Mouse (Mus musculus) limb, embryonic 14.5 days (tissue): ENCODE results near the gene Gfer. TPM values are rescaled to one million over a fixed set of nuclear protein-coding genes. Genes with fewer than 3 reads are reported as not detected.
"Not testable (repeated sequence)": the region's sequence is repeated elsewhere in the genome, so short reads cannot be mapped to it uniquely, and the experiment has no call there.

Experiments used
- ATAC-seq: fragments of 200-750 bp; cut with Nextera tagmentation; 2 replicates; pipeline ENCODE4 v1.8.0; 2017; ENCODE audit warnings: low read depth, moderate number of reproducible peaks, moderate TSS enrichment; ENCODE audit not compliant: low FRiP score
- DNase-seq: peaks from one replicate; pipeline ENCODE4 v3.0.0-alpha.2; 2015; ENCODE audit warnings: low spot score
- H3K27ac ChIP-seq: fragments of 300-500 bp; sonication (generic); replicated peaks from 2 replicates; pipeline ENCODE4 v1.5.1; 2014; ENCODE audit warnings: low read depth, mild to moderate bottlenecking, low read length, moderate library complexity, mixed read lengths
- H3K27me3 ChIP-seq: fragments of 300-500 bp; sonication (generic); 2 replicates; pipeline ENCODE4 v1.6.1; 2014; ENCODE audit warnings: low read length, mixed read lengths; ENCODE audit not compliant: control insufficient read depth, insufficient read depth
- H3K36me3 ChIP-seq: fragments of 300-500 bp; sonication (generic); 2 replicates; pipeline ENCODE4 v1.6.1; 2014; ENCODE audit warnings: mild to moderate bottlenecking, low read length, moderate library complexity, mixed read lengths; ENCODE audit not compliant: control insufficient read depth, insufficient read depth
- H3K4me1 ChIP-seq: fragments of 300-500 bp; sonication (generic); 2 replicates; pipeline ENCODE4 v1.6.1; 2014; ENCODE audit warnings: antibody characterized with exemption, low read length, mixed read lengths; ENCODE audit not compliant: control insufficient read depth, insufficient read depth
- H3K4me2 ChIP-seq: fragments of 300-500 bp; sonication (generic); replicated peaks from 2 replicates; pipeline ENCODE4 v1.6.1; 2014; ENCODE audit warnings: low read depth, mild to moderate bottlenecking, low read length, moderate library complexity; ENCODE audit not compliant: severe bottlenecking
- H3K4me3 ChIP-seq: fragments of 300-500 bp; sonication (generic); replicated peaks from 2 replicates; pipeline ENCODE4 v1.5.1; 2014; ENCODE audit warnings: low read length
- H3K9ac ChIP-seq: fragments of 300-500 bp; sonication (generic); 2 replicates; pipeline ENCODE4 v1.6.1; 2014; ENCODE audit warnings: mild to moderate bottlenecking, low read depth, low read length, moderate library complexity; ENCODE audit not compliant: severe bottlenecking
- H3K9me3 ChIP-seq: fragments of 300-500 bp; sonication (generic); 2 replicates; pipeline ENCODE4 v1.6.1; 2016; ENCODE audit warnings: low read length; ENCODE audit not compliant: control insufficient read depth
- POLR2A ChIP-seq: fragments of 200-500 bp; IDR thresholded peaks from 2 replicates; pipeline ENCODE4 v1.8.0; 2012; ENCODE audit warnings: inconsistent platforms, mild to moderate bottlenecking, moderate library complexity, borderline replicate concordance; ENCODE audit not compliant: insufficient read depth, insufficient read length; ENCODE audit errors: extremely low read depth
- WGBS: fragments of 180-500 bp; shearing (Covaris S2); extraction: QIAGEN DNeasy Blood & Tissue Kit; methylation state at CpG from one replicate; pipeline ENCODE4 v1.1.7; 2014; 5-methylcytosine and 5-hydroxymethylcytosine counted together
- polyA plus RNA-seq, 2 experiments: library from polyadenylated mRNA; depleted of rRNA in 1 of 2; stranded (reverse) in 1 of 2; unstranded in 1 of 2; fragments of >200 nt; fragmentation: Nextera tagmentation in 1 of 2; extraction: Ambion mirVana in 1 of 2; gene quantifications; 2 replicates each; pipeline versions ENCODE4 v1.2.1 to v1.2.3; 2012 to 2014

Gene Gfer
- polyA plus RNA-seq, 2 experiments: 34.2 to 38.6 TPM

DNA sequence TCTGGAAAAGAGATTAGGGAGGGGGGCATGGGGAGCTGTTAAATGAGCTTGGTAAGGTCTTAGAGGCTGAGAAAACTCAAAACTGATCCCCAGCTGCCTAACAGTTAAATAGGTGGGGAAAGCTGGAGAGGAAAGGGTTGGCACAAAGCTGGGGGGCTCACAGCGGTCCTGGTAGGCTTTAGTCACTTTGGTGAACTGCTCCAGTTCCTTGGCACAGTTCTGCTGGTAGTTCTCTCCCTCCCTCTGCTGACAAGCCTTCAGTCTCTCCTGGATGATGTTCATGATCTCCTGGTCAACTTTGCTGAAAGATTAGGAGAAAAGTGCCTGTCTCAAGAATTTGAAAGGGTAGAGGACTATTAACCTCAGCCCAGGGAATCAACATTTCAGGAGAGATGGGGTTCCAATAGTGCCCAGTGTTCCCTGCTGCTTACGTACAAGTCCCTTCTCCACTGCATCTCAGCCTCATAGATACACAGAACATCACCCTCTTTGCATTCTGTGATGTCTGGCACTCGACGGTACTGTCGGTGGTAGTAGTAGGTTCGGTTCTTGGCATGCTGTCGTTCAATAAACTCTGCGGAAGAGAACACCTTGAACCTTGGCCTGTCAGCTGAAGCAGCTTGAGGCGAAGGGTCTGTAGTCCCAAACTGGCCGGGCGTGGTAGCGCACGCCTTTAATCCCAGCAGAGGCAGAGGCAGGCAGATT lies 26.4 kb upstream of the Gfer start:
- ATAC-seq: no peak
- no peak overlapping the region for H3K9ac ChIP-seq
- H3K27me3 ChIP-seq: no peaks in the 10 kb centered on the region

DNA sequence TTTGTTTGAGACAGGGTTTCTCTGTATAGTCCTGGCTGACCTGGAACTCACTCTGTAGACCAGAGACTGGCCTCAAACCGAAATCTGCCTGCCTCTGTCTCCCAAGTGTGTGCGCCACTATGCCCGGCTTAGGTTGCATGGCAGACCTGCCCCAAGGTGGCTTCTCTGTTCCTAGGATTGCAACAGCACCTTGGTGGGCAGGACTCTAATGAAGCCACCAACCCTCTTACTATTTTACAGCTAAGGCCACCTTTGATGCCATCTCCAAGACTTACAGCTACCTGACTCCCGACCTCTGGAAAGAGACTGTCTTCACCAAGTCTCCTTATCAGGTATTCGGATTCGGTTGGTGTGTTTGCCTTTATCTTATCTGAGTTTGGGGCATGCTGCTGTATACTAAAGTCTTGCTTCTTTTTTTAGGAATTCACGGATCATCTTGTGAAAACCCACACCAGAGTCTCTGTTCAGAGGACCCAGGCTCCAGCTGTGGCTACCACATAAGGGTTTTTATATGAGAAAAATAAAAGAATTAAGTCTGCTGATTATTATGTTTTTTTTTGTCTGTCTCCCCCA lies 25.5 kb upstream of the Gfer start:
- Histone ChIP-seq H3K36me3 (peaks cover 28% of the 10 kb centered on the region), H3K4me3 (peak overlapping the region; percentile 90), H3K4me2 (peak overlapping the region; percentile 79), H3K4me1 (peaks cover 21% of the 10 kb centered on the region), H3K9ac (peak overlapping the region; percentile 83)
- H3K9me3 ChIP-seq, H3K27me3 ChIP-seq, ATAC-seq, H3K27ac ChIP-seq, DNase-seq: not testable (repeated sequence)
- WGBS: 70% methylated on average over 7 of the region's 7 CpGs

More for the DNA sequence above, 26.4 kb upstream of the Gfer start:
- H3K4me2 ChIP-seq: peak overlapping the region; percentile 79; the same call in 1 of the 2 replicates
- no peaks in the 10 kb centered on the region for H3K9me3 ChIP-seq
- H3K4me1 ChIP-seq: peaks cover 21% of the 10 kb centered on the region
- no peak for TF ChIP-seq POLR2A
- no peak for DNase-seq
- no peak overlapping the region for H3K27ac ChIP-seq
- peak overlapping the region; percentile 90 for H3K4me3 ChIP-seq
- peaks cover 25% of the 10 kb centered on the region for H3K36me3 ChIP-seq
- 32% methylated on average over 13 of the region's 13 CpGs for WGBS

DNA sequence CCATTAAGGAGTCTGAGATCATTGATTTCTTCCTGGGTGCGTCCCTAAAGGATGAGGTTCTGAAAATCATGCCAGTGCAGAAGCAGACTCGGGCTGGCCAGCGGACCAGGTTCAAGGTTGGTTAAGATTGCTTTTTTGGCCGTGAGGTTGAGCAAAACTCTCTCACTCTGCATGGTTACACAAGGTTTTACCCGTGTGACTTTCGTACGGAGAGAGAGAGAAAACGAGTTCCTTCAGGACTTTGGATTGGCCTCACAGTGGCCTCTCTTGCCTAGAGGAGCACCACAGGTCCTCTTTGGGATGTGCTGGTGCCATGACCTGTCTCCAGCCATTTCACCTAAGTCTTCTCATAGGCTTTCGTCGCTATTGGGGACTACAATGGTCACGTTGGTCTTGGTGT lies 24.7 kb upstream of the Gfer start:
- H3K27ac ChIP-seq, DNase-seq, H3K27me3 ChIP-seq, ATAC-seq, H3K9me3 ChIP-seq: not testable (repeated sequence)
- WGBS: under 1% methylated on average over 10 of the region's 11 CpGs
- H3K36me3 ChIP-seq: peaks cover 33% of the 10 kb centered on the region
- H3K4me2 ChIP-seq: peak overlapping the region; percentile 79
- peaks cover 21% of the 10 kb centered on the region for H3K4me1 ChIP-seq
- H3K9ac ChIP-seq: peak overlapping the region; percentile 83
- H3K4me3 ChIP-seq: peak overlapping the region; percentile 90

- peak; percentile 97; the same call in 1 of the 2 replicates for TF ChIP-seq POLR2A
- DNase-seq: peak; percentile 99
- H3K4me1 ChIP-seq: peaks cover 21% of the 10 kb centered on the region
- WGBS: under 1% methylated on average over 55 of the region's 61 CpGs
- H3K9me3 ChIP-seq: no peaks in the 10 kb centered on the region
- peak overlapping the region; percentile 90 for H3K4me3 ChIP-seq
- H3K27ac ChIP-seq: peak overlapping the region; percentile 87
- peak overlapping the region; percentile 79 for H3K4me2 ChIP-seq
- peaks cover 38% of the 10 kb centered on the region for H3K36me3 ChIP-seq
- no peaks in the 10 kb centered on the region for H3K27me3 ChIP-seq
- peak overlapping the region; percentile 93 for H3K9ac ChIP-seq
- peak; percentile 98 for ATAC-seq
Observed at GRCm38 (mm10) chr17:24719494-24720222, 23.7 kb upstream of the Gfer start.

- WGBS: 67% methylated on average over 5 of the region's 5 CpGs
- peaks cover 38% of the 10 kb centered on the region for H3K36me3 ChIP-seq
- ATAC-seq, H3K9me3 ChIP-seq, DNase-seq, H3K27ac ChIP-seq, H3K27me3 ChIP-seq: not testable (repeated sequence)
- peak overlapping the region; percentile 93 for H3K9ac ChIP-seq
- H3K4me3 ChIP-seq: peak overlapping the region; percentile 90
- H3K4me1 ChIP-seq: peaks cover 21% of the 10 kb centered on the region
- peak overlapping the region; percentile 47 for H3K4me2 ChIP-seq
Observed at GRCm38 (mm10) chr17:24718938-24719337, 23.0 kb upstream of the Gfer start.
